ENCODE assay signal across 18 mouse cellular contexts in the genomic region with DNA sequence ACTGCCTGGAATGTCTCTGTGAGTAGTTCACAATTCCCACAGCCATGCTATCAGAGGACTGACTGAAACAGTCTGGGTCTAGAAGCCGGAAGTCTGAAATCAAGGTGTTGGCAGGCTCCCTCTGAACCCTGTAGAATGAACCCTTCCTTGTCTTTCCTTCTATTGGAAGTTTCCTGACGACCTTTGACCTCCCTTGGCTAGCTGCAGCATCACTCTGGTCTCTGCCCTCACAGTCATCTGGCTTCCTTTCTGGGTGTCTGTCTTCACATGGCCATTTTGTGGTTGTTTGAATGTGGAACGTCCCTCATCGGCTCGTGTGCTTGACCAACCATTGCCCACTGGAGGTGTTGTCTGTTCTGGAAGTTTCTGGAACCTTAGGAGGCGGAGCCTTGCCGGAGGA.
DNase-seq lines count a peak whose midpoint lies in the region; ATAC-seq and TF ChIP-seq lines count a peak whose summit lies in the region.
"Had no signal": no experiment of that assay in that cellular context is flagged by ENCODE, and none has a peak within 500 bp of the region (broad histone marks: within the 10 kb centered on the region; RNA-seq: fewer than 3 reads in every experiment).

No protein-coding gene starts in this region.

- no peaks in the 10 kb centered on the region for H3K9me3 ChIP-seq in intestine, postnatal 0 days (ENCODE audit: control insufficient read depth)
- H3K9me3 ChIP-seq: hindbrain, embryonic 10.5 days had no signal

- H3K4me3 ChIP-seq in kidney, adult 2 months (ENCODE audit: insufficient read depth, low read depth, low read length) = no peak overlapping the region
- H3K4me3 ChIP-seq in intestine, postnatal 0 days (ENCODE audit: low read depth, low read length) = no peak overlapping the region
- H3K4me3 ChIP-seq: embryonic facial prominence, embryonic 12.5 days; heart, embryonic 12.5 days; hindbrain, embryonic 10.5 days had no signal

- no peak for TF ChIP-seq POLR2A in kidney, adult 2 months (IDR thresholded peaks at IDR 0.05; ENCODE audit: low read depth, low read length)

- no peak overlapping the region for H3K27ac ChIP-seq in kidney, adult 2 months (ENCODE audit: insufficient read depth, low read depth, low read length)
- no peak overlapping the region for H3K27ac ChIP-seq in intestine, postnatal 0 days (ENCODE audit: low read depth, low read length)
- H3K27ac ChIP-seq: embryonic facial prominence, embryonic 12.5 days; hindbrain, embryonic 10.5 days; hindbrain, embryonic 14.5 days had no signal

- no peaks in the 10 kb centered on the region for H3K36me3 ChIP-seq in kidney, adult 2 months (ENCODE audit: control insufficient read depth, insufficient read depth, low read length)
- no peaks in the 10 kb centered on the region for H3K36me3 ChIP-seq in intestine, postnatal 0 days (ENCODE audit: control insufficient read depth, insufficient read depth)
- H3K36me3 ChIP-seq: embryonic facial prominence, embryonic 12.5 days; G1E; heart, embryonic 12.5 days; hindbrain, embryonic 10.5 days had no signal

- no peak overlapping the region for H3K9ac ChIP-seq in intestine, postnatal 0 days (ENCODE audit: low read depth, low read length)
- H3K9ac ChIP-seq: embryonic facial prominence, embryonic 12.5 days; heart, embryonic 12.5 days; hindbrain, embryonic 14.5 days had no signal

- peak; percentile 45; the same call in 1 of the 2 replicates for ATAC-seq in intestine, postnatal 0 days
- ATAC-seq: CD4-positive, CD25-positive, alpha-beta regulatory T cell, adult 4 months had no signal

- H3K4me1 ChIP-seq in kidney, adult 2 months (ENCODE audit: control insufficient read depth, insufficient read depth, low read length) = no peaks in the 10 kb centered on the region
- H3K4me1 ChIP-seq in intestine, postnatal 0 days (replicated peaks; ENCODE audit: control insufficient read depth, insufficient read depth, low read length) = no peaks in the 10 kb centered on the region; the same call in 1 of the 2 replicates
- H3K4me1 ChIP-seq: embryonic facial prominence, embryonic 12.5 days; hindbrain, embryonic 10.5 days had no signal

- no peaks in the 10 kb centered on the region for H3K27me3 ChIP-seq in kidney, adult 2 months (replicated peaks; ENCODE audit: control insufficient read depth, insufficient read depth, low read length)
- no peaks in the 10 kb centered on the region for H3K27me3 ChIP-seq in intestine, postnatal 0 days (replicated peaks; ENCODE audit: control insufficient read depth, insufficient read depth, low read length)
- H3K27me3 ChIP-seq: embryonic facial prominence, embryonic 12.5 days; heart, embryonic 12.5 days had no signal

- WGBS in kidney, adult 2 months = 72% methylated on average over 7 of the region's 7 CpGs
- WGBS in intestine, postnatal 0 days = 79% methylated on average over 7 of the region's 7 CpGs

- TF ChIP-seq CTCF in kidney, adult 2 months (conservative IDR thresholded peaks at IDR 0.05; ENCODE audit: insufficient read depth, insufficient read length, low read depth, low read length) = no peak
- no peak for TF ChIP-seq CTCF in intestine, postnatal 0 days (IDR thresholded peaks at IDR 0.05; ENCODE audit: low read depth)

- peak; percentile 32 to 59 for DNase-seq in adrenal gland, adult (ENCODE audit: inconsistent age in 2 of 2, low spot score in 1 of 2)
- DNase-seq in adrenal gland, postnatal 25 days = no peak
- DNase-seq in kidney, adult 2 months = peak; percentile 77
- no peak for DNase-seq in kidney, adult 18-20 months
- peak; percentile 62 to 64 for DNase-seq in kidney, postnatal 36 days
- no peak for DNase-seq in kidney, postnatal 14 days
- DNase-seq: B cell, adult 2 months; cerebellum, adult 11-12 months; cerebellum, adult 9-10 months; cerebellum, postnatal 25 days; gastrocnemius, postnatal 14 days had no signal

- H3K4me2 ChIP-seq in intestine, postnatal 0 days (replicated peaks; ENCODE audit: low read depth) = no peak overlapping the region
- H3K4me2 ChIP-seq: embryonic facial prominence, embryonic 12.5 days; heart, embryonic 12.5 days; hindbrain, embryonic 14.5 days had no signal

Comparison
In these comparisons a context has a peak if more than half of its experiments do, and no peak if none do; other contexts are left out.
1. DNase-seq: peak in adrenal gland, adult (2 of 2), kidney, adult 2 months (single experiment) and kidney, postnatal 36 days (2 of 2); none in adrenal gland, postnatal 25 days (single experiment), kidney, adult 18-20 months (single experiment) and kidney, postnatal 14 days (single experiment).